Mouse (Mus musculus) liver, embryonic 16.5 days (tissue): ENCODE results near the gene Draxin. TPM values are rescaled to one million over a fixed set of nuclear protein-coding genes. Genes with fewer than 3 reads are reported as not detected.
"Not testable (repeated sequence)": the region's sequence is repeated elsewhere in the genome, so short reads cannot be mapped to it uniquely, and the experiment has no call there.

Experiments used
- ATAC-seq: fragments of 200-750 bp; cut with Nextera tagmentation; 2 replicates; pipeline ENCODE4 v1.8.0; 2017; ENCODE audit warnings: low read depth, mild to moderate bottlenecking, moderate number of reproducible peaks, moderate library complexity
- H3K27ac ChIP-seq: fragments of 300-500 bp; sonication (generic); 2 replicates; pipeline ENCODE4 v1.5.1; 2014; ENCODE audit warnings: mild to moderate bottlenecking, low read length
- H3K27me3 ChIP-seq: fragments of 300-500 bp; sonication (generic); 2 replicates; pipeline ENCODE4 v1.6.1; 2014; ENCODE audit warnings: low read depth, low read length, mixed read lengths; ENCODE audit not compliant: control insufficient read depth, insufficient read depth
- H3K36me3 ChIP-seq: fragments of 300-500 bp; sonication (generic); 2 replicates; pipeline ENCODE4 v1.6.1; 2014; ENCODE audit warnings: mild to moderate bottlenecking; ENCODE audit not compliant: control insufficient read depth, insufficient read depth
- H3K4me1 ChIP-seq: fragments of 300-500 bp; sonication (generic); 2 replicates; pipeline ENCODE4 v1.6.1; 2014; ENCODE audit warnings: low read depth, low read length, mixed read lengths; ENCODE audit not compliant: control insufficient read depth
- H3K4me2 ChIP-seq: fragments of 300-500 bp; sonication (generic); 2 replicates; pipeline ENCODE4 v1.6.1; 2014; ENCODE audit warnings: low read depth, low read length, mixed read lengths
- H3K4me3 ChIP-seq: fragments of 300-500 bp; sonication (generic); 2 replicates; pipeline ENCODE4 v1.5.1; 2014; ENCODE audit warnings: low read depth, mild to moderate bottlenecking, low read length
- H3K9ac ChIP-seq: fragments of 300-500 bp; sonication (generic); 2 replicates; pipeline ENCODE4 v1.6.1; 2014; ENCODE audit warnings: low read depth, low read length
- H3K9me3 ChIP-seq: fragments of 300-500 bp; sonication (generic); replicated peaks from 2 replicates; pipeline ENCODE4 v1.6.1; 2016; ENCODE audit warnings: low read length; ENCODE audit not compliant: control insufficient read depth
- WGBS: fragments of 180-500 bp; shearing (Covaris S2); extraction: QIAGEN DNeasy Blood & Tissue Kit; methylation state at CpG from one replicate; pipeline ENCODE4 v1.1.7; 2014; ENCODE audit not compliant: insufficient replicate concordance; 5-methylcytosine and 5-hydroxymethylcytosine counted together
- polyA plus RNA-seq: library from polyadenylated mRNA; unstranded; fragments of >200 nt; fragmentation: Nextera tagmentation; extraction: Ambion mirVana; gene quantifications from 2 replicates; pipeline ENCODE4 v1.2.1, GENCODE M21; 2015

Draxin gene
- polyA plus RNA-seq, 1 experiment from 2014 or later = 0.04 TPM

GRCm38 (mm10) chr4:148121982-148122693 lies 8.4 kb downstream of the Draxin start:
- no peak overlapping the region for H3K27ac ChIP-seq
- 24% methylated on average over 6 of the region's 6 CpGs for WGBS

GRCm38 (mm10) chr4:148121362-148121761 lies 9.1 kb downstream of the Draxin start:
- Histone ChIP-seq H3K4me1 (no peaks in the 10 kb centered on the region), H3K27me3 (no peaks in the 10 kb centered on the region), H3K27ac (no peak overlapping the region), H3K4me3 (no peak overlapping the region), H3K9ac (no peak overlapping the region), H3K4me2 (no peak overlapping the region), H3K9me3 (no peaks in the 10 kb centered on the region; the same call in 1 of the 2 replicates), H3K36me3 (no peaks in the 10 kb centered on the region)
- WGBS = 65% methylated on average over 4 of the region's 4 CpGs
- no peak for ATAC-seq

More at GRCm38 (mm10) chr4:148121982-148122693, 8.4 kb downstream of the Draxin start:
- H3K4me2 ChIP-seq = no peak overlapping the region
- ATAC-seq = no peak
- H3K36me3 ChIP-seq = no peaks in the 10 kb centered on the region
- H3K4me3 ChIP-seq = no peak overlapping the region
- H3K27me3 ChIP-seq = no peaks in the 10 kb centered on the region
- no peaks in the 10 kb centered on the region; the same call in 1 of the 2 replicates for H3K9me3 ChIP-seq
- no peak overlapping the region for H3K9ac ChIP-seq
- H3K4me1 ChIP-seq = no peaks in the 10 kb centered on the region

GRCm38 (mm10) chr4:148120555-148120954 lies 9.9 kb downstream of the Draxin start:
- Histone ChIP-seq H3K4me1 (no peaks in the 10 kb centered on the region), H3K27me3 (no peaks in the 10 kb centered on the region), H3K4me3 (no peak overlapping the region), H3K4me2 (no peak overlapping the region), H3K9me3 (no peaks in the 10 kb centered on the region; the same call in 1 of the 2 replicates), H3K9ac (no peak overlapping the region), H3K36me3 (no peaks in the 10 kb centered on the region), H3K27ac (no peak overlapping the region)
- WGBS = 53% methylated on average over 9 of the region's 9 CpGs
- ATAC-seq = no peak

- not testable (repeated sequence) for H3K36me3 ChIP-seq, ATAC-seq, H3K4me2 ChIP-seq, H3K9ac ChIP-seq, H3K4me3 ChIP-seq, H3K4me1 ChIP-seq, H3K27ac ChIP-seq, H3K9me3 ChIP-seq, H3K27me3 ChIP-seq
- 56% methylated on average over 9 of the region's 9 CpGs for WGBS
These were observed 10.9 kb downstream of the Draxin start for GRCm38 (mm10) chr4:148119578-148119977.

- H3K4me1 ChIP-seq = no peaks in the 10 kb centered on the region
- H3K4me2 ChIP-seq = no peak overlapping the region
- 62% methylated on average over 4 of the region's 4 CpGs for WGBS
- no peak overlapping the region for H3K4me3 ChIP-seq
- no peak for ATAC-seq
- no peak overlapping the region for H3K27ac ChIP-seq
- H3K9me3 ChIP-seq = no peaks in the 10 kb centered on the region; the same call in 1 of the 2 replicates
- no peaks in the 10 kb centered on the region for H3K36me3 ChIP-seq
- H3K9ac ChIP-seq = no peak overlapping the region
- H3K27me3 ChIP-seq = peaks cover 4% of the 10 kb centered on the region; the same call in 1 of the 2 replicates
These were observed 13.1 kb downstream of the Draxin start for GRCm38 (mm10) chr4:148117392-148117791.

- H3K27me3 ChIP-seq = peaks cover 4% of the 10 kb centered on the region; the same call in 1 of the 2 replicates
- H3K9ac ChIP-seq = no peak overlapping the region
- H3K27ac ChIP-seq = no peak overlapping the region
- no peak overlapping the region for H3K4me2 ChIP-seq
- no peaks in the 10 kb centered on the region; the same call in 1 of the 2 replicates for H3K9me3 ChIP-seq
- H3K4me1 ChIP-seq = no peaks in the 10 kb centered on the region
- H3K36me3 ChIP-seq = no peaks in the 10 kb centered on the region
- ATAC-seq = no peak
- H3K4me3 ChIP-seq = no peak overlapping the region
- WGBS = 70% methylated on average over 4 of the region's 4 CpGs
These were observed 13.8 kb downstream of the Draxin start for GRCm38 (mm10) chr4:148116657-148117056.

- H3K4me2 ChIP-seq = no peak overlapping the region
- no peaks in the 10 kb centered on the region for H3K4me1 ChIP-seq
- H3K27ac ChIP-seq = no peak overlapping the region
- no peak overlapping the region for H3K4me3 ChIP-seq
- H3K36me3 ChIP-seq = no peaks in the 10 kb centered on the region
- H3K9me3 ChIP-seq = no peaks in the 10 kb centered on the region; the same call in 1 of the 2 replicates
- whole genome bisulfite sequencing = 3% methylated on average over 15 of the region's 15 CpGs
- H3K27me3 ChIP-seq = peaks cover 4% of the 10 kb centered on the region; the same call in 1 of the 2 replicates
- no peak for ATAC-seq
- H3K9ac ChIP-seq = no peak overlapping the region
These were observed 15.0 kb downstream of the Draxin start for GRCm38 (mm10) chr4:148115467-148115866.

- no peak for ATAC-seq
- Histone ChIP-seq H3K27ac (no peak overlapping the region), H3K9ac (no peak overlapping the region), H3K36me3 (no peaks in the 10 kb centered on the region), H3K4me3 (no peak overlapping the region), H3K4me2 (no peak overlapping the region), H3K27me3 (peaks cover 4% of the 10 kb centered on the region; the same call in 1 of the 2 replicates), H3K4me1 (no peaks in the 10 kb centered on the region), H3K9me3 (no peaks in the 10 kb centered on the region; the same call in 1 of the 2 replicates)
- WGBS = 5% methylated on average over 15 of the region's 15 CpGs
These were observed 15.6 kb downstream of the Draxin start for GRCm38 (mm10) chr4:148114758-148115391.

GRCm38 (mm10) chr4:148112519-148112918 lies 18.0 kb downstream of the Draxin start:
- H3K27me3 ChIP-seq = peaks cover 4% of the 10 kb centered on the region; the same call in 1 of the 2 replicates
- no peaks in the 10 kb centered on the region for H3K4me1 ChIP-seq
- no peak for ATAC-seq
- no peak overlapping the region for H3K9ac ChIP-seq
- no peak overlapping the region for H3K27ac ChIP-seq
- no peaks in the 10 kb centered on the region; the same call in 1 of the 2 replicates for H3K9me3 ChIP-seq
- no peak overlapping the region for H3K4me3 ChIP-seq
- 58% methylated on average over 12 of the region's 12 CpGs for WGBS
- no peaks in the 10 kb centered on the region for H3K36me3 ChIP-seq
- no peak overlapping the region for H3K4me2 ChIP-seq
